Mouse (Mus musculus) Muller cell, postnatal 12 days (primary cell): ENCODE measurements around the gene Gm4175.
"Not testable (repeated sequence)": the region's sequence is repeated elsewhere in the genome, so short reads cannot be mapped to it uniquely, and the experiment has no call there.

ENCODE experiments used
- DNase-seq: peaks from one replicate; pipeline ENCODE4 v3.0.0-alpha.2; 2015; ENCODE audit errors: inconsistent ontology term

Gm4175 gene

GRCm38 (mm10) chr7:21761375-21761774 lies at the start of gene Gm4175:
Gene Gm4175, minus strand, starts transcription at chr7:21761475.
- DNase-seq = not testable (repeated sequence)

GRCm38 (mm10) chr7:21796628-21797027 lies 35.4 kb upstream of the Gm4175 start, which contains the start of gene Gm4177:
Gene Gm4177, minus strand, starts transcription at chr7:21796728.
- not testable (repeated sequence) for DNase-seq
